Mouse (Mus musculus): ENCODE data around the gene Ccm2.
"Not testable (repeated sequence)": the region's sequence is repeated elsewhere in the genome, so short reads cannot be mapped to it uniquely, and the experiment has no call there.

Gene Ccm2

DNA sequence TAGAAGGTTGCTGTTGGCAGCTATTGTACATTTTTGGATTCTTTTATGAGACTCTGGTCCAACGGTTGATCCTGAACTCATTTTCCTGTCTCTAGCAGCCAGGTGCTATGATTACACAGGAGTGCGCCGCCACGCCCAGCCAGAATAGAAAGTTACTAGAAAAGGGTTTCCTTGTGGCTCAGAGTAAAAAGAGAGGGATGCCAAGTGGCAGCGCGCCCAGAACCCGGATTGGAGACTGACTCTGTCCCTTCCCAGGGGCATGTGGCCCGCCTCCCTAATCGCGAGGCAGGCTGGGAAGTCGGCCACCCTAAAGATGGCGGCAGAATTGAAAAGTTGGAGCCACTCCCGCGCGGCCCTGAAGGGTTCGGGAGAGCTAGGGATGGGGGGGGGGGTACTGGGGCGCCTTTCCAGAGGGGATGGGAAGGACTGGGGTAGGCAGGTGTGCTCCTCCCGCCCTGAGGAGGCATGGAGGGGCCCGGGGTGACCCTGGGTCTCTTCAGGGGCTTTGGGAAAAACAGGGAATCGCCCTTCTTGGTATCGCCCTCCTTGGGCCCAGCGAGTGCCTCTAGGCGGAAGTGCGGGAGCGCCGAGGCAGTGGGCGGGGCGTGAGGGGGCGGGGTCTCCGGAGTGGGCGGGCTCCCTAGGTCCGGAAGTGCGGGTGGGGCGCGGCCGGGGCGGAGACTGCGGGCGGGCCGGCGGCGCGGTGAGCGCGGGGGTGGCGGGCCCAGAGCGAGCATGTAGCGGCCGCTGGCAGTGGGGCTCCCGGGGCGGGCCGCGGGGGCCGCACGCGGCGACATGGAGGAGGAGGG, at the start of gene Ccm2:
Gene Ccm2 (plus strand): TSS at position 683 of the 809 bp plus-strand sequence.
- peak; percentile 91 to 93 for DNase-seq (ENCODE audit: low spot score in 2 of 2)

DNA sequence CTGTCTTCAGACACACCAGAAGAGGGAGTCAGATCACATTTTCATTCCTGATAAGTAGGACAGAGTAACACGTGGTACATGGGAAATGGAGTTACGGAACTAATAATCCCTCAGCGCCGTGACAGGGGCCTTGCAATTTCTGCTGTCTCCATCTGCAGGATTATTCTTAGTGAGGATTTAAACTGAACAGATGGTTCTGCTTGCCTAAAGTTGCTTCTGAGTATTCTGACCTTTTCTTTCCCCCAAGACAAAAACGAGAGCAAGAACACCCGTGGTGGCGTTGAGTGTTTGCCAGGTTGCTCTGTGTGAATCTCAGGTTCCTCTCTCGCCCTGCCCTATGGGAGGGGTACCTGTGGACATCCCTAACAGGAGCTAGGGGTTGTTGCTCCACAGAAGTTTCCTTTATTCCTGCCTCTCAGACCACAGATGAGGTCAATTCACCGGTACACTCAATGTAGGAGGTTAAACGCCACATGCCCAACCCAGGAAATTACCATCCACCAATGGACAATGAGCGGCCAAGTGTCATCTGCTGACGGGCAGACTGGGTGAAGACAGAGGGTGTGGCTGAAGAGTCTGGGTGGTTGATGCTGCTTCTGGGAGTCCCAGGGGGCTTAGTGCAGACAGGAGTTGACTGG, 49.3 kb upstream of the Ccm2 start:
- DNase-seq (ENCODE audit: low spot score in 2 of 2) = no peak

DNA sequence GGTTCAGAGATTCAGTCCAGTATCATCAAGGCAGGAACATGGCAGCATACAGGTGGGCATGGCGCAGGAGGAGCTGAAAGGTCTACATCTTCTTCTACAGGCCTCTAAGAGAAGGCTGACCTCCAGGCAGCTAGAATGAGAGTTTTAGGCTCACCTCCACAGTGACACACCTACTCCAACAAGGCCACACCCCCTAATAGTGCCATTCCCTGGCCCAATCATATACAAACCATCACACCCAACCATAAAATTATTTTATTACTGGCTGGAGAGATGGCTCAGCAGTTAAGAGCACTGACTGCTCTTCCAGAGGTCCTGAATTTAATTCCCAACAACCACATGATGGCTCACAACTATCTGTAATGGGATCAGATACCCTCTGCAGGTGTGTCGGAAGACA, 44.2 kb upstream of the Ccm2 start:
- no peak for DNase-seq (ENCODE audit: low spot score in 2 of 2)

DNA sequence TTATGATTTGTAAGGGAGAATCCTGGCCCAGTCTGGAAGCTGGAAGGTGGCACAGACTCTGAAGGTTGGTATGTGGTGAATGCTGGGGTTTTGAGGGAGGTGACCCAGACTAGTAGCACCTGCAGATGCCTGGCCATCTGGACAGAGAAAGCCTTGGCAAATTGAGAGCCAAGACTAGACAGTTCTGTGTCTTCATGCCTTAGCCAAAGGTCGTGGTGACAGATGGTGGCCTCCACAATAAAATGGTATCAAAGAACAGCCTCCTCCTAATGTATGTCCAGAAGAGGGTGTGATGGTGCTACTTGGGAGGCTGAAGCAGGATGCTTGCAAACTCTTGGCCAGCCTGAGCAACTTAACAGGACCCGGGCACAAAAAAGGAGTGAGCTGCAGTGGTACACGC, 42.5 kb upstream of the Ccm2 start:
- no peak for DNase-seq (ENCODE audit: low spot score in 2 of 2)

DNA sequence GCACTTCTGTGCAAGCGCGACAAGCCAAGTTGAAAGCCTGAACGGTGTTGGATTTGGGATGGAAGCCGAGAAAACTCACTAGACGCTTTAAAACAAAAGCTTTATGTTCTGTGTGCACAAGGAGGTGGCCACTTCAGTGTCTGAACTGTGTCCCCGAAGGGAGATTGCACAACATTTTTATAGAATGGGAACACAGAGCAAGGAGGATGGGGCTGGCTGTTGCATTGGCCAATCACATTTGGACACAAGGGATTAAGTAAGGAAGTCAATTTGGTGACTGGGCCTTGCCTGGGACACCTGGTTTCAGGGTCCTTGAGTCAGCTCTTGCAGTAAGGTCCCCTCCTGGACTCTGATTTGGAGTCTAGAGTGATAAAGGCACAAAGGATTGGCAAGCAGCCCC, 42.0 kb upstream of the Ccm2 start:
- no peak for DNase-seq (ENCODE audit: low spot score in 2 of 2)

DNA sequence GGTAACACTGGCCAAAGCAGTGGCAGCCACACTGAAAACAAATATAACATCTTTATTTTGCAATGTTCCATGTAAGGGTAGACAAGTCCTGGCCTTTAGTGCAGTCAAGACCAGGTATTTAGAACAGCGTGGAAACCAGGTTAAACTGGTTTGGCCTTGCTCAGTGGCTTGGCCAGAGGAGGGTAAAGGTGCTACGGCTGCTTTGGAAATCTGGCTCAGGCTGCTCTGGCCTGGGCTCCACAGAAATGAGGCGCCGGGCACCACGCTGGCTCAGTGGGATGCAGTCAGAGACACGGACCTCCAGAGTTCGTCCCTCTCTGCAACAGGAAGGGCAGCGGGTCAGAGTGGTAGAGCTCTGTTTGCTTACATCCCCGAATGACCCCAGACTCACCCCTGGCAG, 40.2 kb upstream of the Ccm2 start:
- DNase-seq (ENCODE audit: low spot score in 2 of 2) = no peak

DNA sequence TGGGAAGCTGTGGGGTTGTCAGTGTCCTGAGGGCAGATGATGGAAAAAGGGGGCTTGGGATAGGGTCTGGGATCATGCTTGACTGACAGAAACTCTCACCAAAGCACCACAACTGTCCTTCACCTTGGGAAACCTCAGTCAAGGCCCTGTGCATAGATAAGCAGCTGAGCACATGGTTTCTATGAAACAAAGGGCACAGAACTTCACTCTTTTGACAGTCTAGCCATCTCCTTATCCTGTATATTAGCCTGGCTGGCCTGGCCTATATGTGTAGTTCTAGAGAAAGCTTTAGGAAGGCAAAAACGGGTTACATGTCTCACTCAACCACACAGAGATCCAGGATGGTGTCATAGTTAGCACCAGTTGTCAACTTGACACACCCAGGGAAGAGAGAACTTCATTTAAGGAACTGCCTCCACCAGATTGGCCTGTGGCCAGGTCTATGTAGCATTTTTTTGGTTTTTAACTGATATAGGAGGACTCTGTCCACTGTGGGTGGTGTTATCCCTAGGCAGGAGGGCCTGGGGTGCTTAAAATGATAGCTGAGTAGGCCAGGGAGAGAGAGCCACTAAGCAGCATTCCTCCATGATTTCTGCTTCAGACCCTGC, 38.3 kb upstream of the Ccm2 start:
- no peak for DNase-seq (ENCODE audit: low spot score in 2 of 2)

DNA sequence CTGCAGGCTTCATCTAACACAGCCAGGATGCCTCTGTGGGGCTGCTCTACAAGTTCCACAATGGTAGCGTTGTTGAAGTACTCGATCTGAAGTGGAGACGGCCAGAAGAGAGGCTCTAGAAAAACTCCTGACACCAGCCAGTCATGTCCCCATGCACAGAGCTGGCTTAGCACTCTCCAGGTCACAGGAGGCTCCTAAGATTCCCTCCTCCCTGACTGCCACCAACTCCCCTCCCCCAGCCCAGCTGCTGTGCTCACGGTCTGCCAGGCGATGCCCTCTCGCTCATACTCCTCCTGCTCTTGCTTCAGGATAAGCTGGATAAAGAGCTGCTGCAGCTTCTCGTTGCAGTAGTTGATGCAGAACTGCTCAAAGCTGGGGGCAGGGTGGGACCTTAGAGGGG, 31.9 kb upstream of the Ccm2 start:
- no peak for DNase-seq (ENCODE audit: low spot score in 2 of 2)

DNA sequence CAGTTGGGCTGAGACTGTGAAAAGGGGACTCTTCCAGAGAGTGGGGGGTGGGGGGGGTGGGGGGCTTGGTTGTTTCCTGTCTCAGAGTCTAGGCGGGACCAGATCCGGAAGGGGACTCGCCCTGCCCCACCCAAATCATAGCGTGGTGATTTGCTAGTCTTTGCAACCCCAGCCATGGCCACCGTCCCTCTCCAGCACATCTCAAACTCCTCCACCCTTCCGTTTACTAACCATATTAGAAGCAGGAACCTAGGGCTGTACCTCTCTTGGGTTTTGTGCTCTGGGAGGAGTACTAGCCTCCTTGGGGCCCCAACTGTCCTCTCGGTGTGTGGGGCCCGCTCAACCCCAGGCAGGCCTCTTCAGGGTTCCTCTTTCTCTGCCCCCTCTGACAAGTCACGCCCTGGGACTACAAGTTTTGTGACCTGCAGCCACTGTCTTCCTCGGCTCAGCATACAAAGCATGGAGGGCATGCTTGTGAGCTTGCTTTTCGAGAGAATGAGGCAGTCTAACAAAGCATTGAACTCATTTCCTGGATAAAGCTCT, 27.1 kb upstream of the Ccm2 start:
- DNase-seq (ENCODE audit: low spot score in 2 of 2) = no peak

DNA sequence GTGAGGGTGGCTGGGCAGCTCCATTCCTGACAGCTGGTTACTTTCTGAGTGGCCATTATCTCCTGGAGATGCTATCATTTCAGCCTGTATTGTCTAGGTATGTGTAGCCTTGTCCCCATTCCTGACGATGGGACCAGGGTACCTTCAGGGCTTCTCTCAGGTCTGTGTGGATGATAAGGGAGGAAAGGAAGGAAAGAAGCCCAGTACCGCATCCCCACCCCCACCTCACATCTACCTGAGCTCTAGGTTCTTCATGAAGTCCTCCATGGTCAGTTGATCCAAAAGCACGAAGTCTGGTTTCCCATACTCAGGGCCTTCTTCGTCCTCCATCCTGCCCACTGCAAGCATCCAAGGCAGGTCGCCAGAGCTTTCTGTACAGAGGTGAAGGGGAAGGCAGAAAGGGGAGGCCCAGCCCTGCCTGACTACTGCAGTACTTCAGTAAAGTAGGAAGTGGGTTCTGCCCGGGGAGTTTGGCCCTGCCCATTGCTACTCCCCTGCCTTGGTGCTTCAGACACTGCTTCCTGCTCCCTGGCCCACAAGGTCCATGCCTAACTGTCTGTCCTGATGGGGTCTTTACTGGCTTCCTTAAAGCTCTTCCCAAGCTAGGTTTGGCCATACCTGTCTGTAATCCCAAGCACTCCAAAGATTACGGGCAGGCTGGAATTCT, 26.0 kb upstream of the Ccm2 start, which contains the start of gene Myo1g:
Gene Myo1g (minus strand): TSS at position 459 of the 667 bp plus-strand sequence.
- DNase-seq (ENCODE audit: low spot score in 2 of 2) = no peak

DNA sequence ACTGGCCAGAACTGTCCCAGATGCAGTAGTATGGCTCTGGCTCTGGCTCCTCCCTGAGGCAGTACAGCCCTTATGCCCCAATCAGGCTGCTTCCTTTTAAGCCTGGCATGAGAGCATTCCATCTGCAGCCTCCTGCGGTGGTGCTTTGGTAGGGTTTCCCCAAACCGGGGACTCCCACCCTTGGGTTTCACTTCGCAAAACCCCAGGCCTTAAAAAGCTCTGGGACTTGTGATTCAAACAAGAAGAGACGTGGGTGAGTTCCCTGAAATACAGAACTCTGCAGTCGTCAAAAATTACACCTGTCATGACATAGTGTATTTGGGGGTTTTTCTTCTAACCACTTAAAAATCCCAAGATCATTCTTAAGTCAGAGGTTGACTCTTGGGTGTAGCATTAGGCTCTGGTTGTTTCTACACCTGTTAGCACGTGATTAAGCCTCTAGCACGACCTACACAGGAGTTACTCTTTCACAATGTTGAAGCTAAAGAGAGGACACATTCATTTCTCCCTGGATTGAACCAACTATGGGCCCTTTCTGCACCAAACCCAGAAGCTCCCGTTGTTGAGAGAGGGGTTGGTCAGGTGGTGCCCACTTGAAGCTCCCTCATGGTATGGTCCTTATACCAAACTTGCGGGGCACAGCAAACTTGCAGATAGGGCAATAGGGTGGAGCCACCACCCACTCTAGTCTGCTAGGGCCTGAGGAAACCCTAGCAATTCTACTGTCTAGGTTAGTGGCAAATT, 23.7 kb upstream of the Ccm2 start:
- DNase-seq (ENCODE audit: low spot score in 2 of 2) = no peak

DNA sequence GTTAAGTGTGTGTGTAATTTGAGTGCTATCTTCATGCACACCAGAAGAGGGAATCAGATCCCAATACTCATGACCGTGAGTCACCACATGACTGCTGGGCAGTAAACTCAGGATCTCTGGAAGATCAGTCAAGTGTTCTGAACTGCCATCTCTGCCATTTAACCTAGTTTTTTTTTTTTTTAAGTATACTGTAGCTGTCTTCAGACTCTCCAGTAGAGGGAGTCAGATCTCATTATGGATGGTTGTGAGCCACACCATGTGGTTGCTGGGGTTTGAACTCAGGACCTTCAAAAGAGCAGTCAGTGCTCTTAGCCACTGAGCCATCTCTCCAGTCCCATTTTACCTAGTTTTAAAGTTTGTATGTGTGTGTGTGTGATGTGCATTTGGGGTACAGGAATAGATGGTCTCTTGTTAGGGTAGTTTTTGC, 23.0 kb upstream of the Ccm2 start:
- no peak for DNase-seq (ENCODE audit: low spot score in 2 of 2)

DNA sequence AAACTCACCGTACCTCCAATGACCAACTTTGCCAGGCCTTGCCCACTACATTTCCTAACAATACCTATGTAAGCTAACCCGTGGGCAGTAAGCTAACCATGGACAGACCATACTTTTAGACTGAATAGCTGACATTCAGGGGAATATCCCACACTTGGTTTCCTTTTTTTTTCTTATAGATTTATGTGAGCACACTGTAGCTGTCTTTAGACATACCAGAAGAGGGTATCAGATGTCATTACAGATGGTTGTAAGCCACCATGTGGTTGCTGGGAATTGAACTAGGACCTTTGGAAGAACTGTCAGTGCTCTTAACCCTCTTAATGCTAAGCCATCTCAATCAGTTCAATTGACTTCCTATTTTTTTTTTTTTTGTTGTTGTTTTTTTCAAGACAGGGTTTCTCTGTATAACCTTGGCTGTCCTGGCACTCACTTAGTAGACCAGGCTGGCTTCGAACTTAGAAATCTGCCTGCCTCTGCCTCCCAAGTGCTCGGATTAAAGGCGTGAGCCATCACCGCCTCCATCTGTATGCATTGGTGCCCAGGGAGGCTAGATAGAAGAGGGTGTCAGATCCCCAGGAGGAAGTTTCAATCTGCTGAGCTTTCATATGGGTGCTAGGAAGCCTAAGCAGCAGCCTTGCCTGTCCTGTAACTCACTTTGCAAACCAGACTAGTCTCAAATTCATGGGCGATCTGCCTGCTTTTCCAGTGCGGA, 22.4 kb upstream of the Ccm2 start:
- no peak for DNase-seq (ENCODE audit: low spot score in 2 of 2)

DNA sequence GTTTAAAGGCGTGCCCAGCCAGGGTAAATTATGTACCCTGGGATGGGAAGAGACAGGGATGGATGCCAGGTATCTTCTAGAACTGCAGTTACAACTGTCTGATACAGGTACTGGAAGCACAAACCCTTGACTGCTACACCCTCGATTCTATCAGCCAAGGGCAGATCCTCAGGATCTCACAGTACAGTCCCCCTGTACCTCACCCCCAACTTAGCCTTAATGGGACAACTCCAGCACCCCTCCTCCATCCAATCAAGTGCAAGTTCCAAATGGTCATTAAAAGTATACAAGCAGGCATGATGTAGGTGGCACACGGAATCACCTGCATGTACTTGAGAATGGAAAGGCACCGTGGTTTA, 21.8 kb upstream of the Ccm2 start:
- DNase-seq (ENCODE audit: low spot score in 2 of 2) = no peak

DNA sequence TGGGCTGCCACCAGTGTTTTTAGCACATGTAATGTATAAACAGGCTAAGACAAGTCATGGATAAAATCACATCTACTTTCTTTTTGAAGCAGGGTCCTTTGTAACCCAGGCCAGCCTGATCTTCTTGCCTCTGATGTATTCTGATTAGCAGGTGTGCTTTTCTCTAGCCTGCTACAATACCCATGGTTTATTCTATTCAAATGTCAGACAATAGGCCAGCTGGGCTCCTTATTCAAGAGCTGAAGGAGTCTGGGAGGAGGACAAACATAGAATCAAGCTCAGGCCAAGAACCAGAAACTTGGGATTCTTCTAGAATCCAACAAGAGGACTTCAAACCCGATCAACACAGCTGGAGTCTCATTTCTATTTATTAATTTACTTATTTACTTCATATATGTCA, 21.4 kb upstream of the Ccm2 start:
- DNase-seq (ENCODE audit: low spot score in 2 of 2) = no peak

DNA sequence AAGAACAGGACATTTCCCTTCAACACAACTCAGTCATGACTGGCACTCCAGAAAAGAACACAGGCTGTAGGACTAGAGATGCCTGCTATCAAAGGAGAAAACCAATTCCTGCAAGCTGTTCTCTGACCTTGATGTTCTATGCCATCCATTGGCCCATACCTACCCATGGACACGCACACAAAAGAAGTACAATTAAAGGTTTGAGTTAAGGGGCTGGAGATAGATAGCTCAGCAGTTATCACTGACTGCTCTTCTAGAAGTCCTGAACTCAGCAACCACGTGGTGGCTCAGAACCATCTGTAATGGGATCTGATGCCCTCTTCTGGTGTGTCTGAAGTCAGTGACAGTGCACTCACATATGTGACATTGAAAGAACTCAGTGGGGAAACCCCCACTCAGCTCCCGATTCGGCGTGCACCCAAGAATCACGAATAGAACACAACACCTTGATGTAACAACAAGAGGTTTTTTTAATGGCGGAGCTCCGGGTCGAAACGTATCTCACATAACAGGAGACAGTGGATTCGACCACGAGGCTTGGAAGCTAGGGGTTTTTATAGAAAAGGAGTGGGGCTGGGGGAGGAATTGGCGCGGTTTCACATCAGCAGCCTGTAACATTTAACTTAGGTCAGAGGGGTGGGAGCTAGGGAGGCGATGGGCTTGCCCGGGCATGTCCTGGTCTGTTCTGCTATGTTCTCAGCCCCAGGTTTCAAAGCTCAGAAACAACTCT, 20.0 kb upstream of the Ccm2 start:
- DNase-seq (ENCODE audit: low spot score in 2 of 2) = not testable (repeated sequence)

DNA sequence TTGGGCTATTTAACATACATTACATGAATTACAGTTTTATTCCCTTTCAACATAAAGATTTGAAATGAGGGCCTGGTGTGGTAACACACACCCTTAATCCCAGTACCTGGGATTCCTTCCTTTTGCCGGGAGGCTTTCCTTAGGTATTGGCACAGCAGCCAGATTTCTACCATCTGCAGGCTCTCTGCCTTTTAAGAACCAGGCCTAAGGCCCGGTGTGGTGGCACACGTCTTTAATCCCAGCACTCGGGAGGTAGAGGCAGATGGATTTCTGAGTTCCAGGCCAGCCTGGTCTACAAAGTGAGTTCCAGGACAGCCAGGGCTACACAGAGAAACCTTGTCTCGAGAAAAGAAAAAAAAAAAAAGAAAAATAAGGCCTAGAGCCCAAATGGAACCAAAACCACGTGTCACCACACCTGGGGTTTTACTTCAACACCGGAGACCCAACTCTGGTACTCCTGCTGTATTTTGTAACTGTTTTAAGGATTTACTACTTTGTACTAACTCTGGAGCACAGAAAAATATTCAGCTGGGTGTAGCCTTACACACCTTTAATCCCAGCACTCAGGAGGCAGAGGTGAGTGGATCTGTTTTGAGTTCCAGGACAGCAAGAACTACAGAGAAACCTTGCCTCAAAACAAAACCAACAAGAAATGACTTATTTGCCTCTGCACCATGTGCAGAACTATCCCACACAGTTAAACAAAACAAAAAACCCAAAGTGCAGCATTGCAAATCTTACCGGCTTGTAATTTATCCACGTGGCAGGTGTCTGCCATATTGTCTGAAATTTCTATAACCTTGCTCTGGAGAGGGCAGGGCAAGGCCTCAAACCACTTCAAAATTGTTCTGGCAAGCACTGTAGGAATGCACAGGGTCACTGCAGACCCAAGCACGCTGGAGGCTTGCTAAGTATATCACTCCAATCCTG, 19.2 kb upstream of the Ccm2 start:
- no peak for DNase-seq (ENCODE audit: low spot score in 2 of 2)

DNA sequence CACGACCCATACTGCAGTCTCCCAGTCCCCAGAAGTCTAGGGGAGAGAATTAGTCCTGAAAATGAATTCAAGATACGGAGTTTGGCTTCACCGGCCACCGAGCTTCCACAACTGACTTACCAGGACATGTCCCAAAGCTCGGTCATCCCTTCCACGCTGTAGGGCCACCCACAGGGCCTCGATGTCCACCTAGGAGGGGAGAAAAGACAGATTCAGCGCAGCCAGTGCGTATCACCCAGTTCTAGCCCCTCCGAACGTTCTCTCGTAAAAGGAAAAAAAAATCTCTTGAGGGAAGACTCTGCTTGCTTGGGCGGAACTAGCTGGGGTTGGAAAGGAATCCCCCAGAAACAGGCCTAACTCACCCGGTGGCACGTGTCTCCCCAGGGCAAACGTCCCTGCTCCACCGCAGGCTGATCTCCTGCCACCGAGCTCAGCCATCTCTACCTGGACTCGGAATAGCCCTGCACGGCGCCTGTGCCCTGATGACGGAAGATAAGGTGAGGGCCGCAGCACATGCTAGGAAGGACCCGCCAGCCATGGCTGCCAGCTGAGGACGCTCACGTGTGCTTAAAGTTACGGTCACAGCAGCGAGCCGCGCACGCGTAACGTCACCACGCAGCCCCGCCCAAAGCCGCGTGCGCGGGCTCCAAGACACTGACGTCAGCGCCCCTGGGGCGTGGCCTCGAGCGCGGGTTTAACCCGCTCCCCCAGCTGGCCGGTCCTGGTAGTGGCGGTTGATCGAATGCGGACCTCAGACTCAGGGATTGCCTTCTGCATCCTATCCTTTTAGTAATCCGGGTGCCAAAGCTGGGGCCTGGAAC, 18.3 kb upstream of the Ccm2 start:
- DNase-seq (ENCODE audit: low spot score in 2 of 2) = peak; percentile 97 to 99
